Mouse (Mus musculus) mouse embryonic stem cell (cell line): ENCODE results near the gene Mfsd13b.
"Not testable (repeated sequence)": the region's sequence is repeated elsewhere in the genome, so short reads cannot be mapped to it uniquely, and the experiment has no call there.

ENCODE experiments used
- in situ Hi-C, 2 experiments: fragments of 300-500 bp; cut with MboI; formaldehyde crosslinking; loops; 1 replicate in 1 of 2; 3 replicates in 1 of 2; pipeline ENCODE4 v1.14.3; 2019 to 2020; ENCODE audit warnings: low sequenced_read_pairs in 2 of 2, low pct_unique_long_range_greater_than_20kb in 1 of 2, mixed read lengths in 1 of 2; ENCODE audit not compliant: unreplicated experiment in 1 of 2

Mfsd13b gene

GRCm38 (mm10) chr7:120980041-120980440 lies 2.3 kb upstream of the Mfsd13b start:
- in situ Hi-C loops = no loop called here

- in situ Hi-C loops = no loop called here
These were observed 1.1 kb upstream of the Mfsd13b start for GRCm38 (mm10) chr7:120980931-120981924.

- in situ Hi-C loops = no loop called here
These were observed 659 bp downstream of the Mfsd13b start for GRCm38 (mm10) chr7:120982968-120983367.

- in situ Hi-C loops = no loop called here
These were observed 8.9 kb downstream of the Mfsd13b start for GRCm38 (mm10) chr7:120991191-120991590.

GRCm38 (mm10) chr7:120999021-120999530 lies 16.8 kb downstream of the Mfsd13b start:
- in situ Hi-C loops = no loop called here

- in situ Hi-C loops = no loop called here
These were observed 17.9 kb downstream of the Mfsd13b start for GRCm38 (mm10) chr7:121000065-121000822.

- in situ Hi-C loops = no loop called here
These were observed 19.6 kb downstream of the Mfsd13b start for GRCm38 (mm10) chr7:121001879-121002278.

- in situ Hi-C loops = no loop called here
These were observed 20.2 kb downstream of the Mfsd13b start for GRCm38 (mm10) chr7:121002407-121002928.

GRCm38 (mm10) chr7:121003793-121004418 lies 21.6 kb downstream of the Mfsd13b start:
- in situ Hi-C loops = no loop called here

- in situ Hi-C loops = no loop called here
These were observed 29.7 kb downstream of the Mfsd13b start for GRCm38 (mm10) chr7:121011794-121012689.

- in situ Hi-C loops = no loop called here
These were observed 32.2 kb downstream of the Mfsd13b start for GRCm38 (mm10) chr7:121014486-121014885.

- in situ Hi-C loops = no loop called here
These were observed 36.5 kb downstream of the Mfsd13b start for GRCm38 (mm10) chr7:121018778-121019177.

- in situ Hi-C loops = no loop called here
These were observed 38.0 kb downstream of the Mfsd13b start for GRCm38 (mm10) chr7:121020277-121020676.

GRCm38 (mm10) chr7:121025221-121026008 lies 43.1 kb downstream of the Mfsd13b start:
- in situ Hi-C loops = no loop called here

GRCm38 (mm10) chr7:121026300-121026699 lies 44.0 kb downstream of the Mfsd13b start:
- in situ Hi-C loops = no loop called here

GRCm38 (mm10) chr7:121029947-121030346 lies 47.6 kb downstream of the Mfsd13b start:
- in situ Hi-C loops = not testable (repeated sequence)
